Mouse (Mus musculus) yolk sac, embryonic 10.5 days (tissue): ENCODE results near the gene Wfdc10.
"Not testable (repeated sequence)": the region's sequence is repeated elsewhere in the genome, so short reads cannot be mapped to it uniquely, and the experiment has no call there.

Experiments
- DNase-seq: peaks from one replicate; pipeline ENCODE4 v3.0.0-alpha.2; 2017; ENCODE audit warnings: low spot score

The Wfdc10 gene

DNA sequence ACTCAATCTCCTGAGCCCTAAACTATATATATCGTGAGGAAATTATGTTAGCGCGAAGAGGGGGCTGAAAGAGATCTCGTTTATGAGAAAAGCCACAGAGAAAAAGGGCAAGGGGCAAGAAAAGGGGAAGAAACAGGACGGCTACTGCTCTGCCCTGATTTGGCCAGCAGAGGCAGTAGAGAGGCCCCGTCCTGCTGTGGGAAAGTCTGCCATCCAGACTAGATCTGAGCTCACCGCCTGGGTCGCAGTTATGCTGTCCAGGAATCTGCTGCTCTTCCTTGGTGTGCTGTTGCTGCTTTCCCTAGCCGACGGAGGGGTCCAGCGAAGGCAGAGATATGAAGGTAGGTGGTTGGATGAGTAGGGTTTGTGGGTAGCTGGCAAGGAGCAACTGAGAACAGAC is at the start of gene Wfdc10:
Wfdc10 (plus strand) TSS at position 189 of the 400 bp plus-strand sequence.
- DNase-seq = peak; percentile 29

DNA sequence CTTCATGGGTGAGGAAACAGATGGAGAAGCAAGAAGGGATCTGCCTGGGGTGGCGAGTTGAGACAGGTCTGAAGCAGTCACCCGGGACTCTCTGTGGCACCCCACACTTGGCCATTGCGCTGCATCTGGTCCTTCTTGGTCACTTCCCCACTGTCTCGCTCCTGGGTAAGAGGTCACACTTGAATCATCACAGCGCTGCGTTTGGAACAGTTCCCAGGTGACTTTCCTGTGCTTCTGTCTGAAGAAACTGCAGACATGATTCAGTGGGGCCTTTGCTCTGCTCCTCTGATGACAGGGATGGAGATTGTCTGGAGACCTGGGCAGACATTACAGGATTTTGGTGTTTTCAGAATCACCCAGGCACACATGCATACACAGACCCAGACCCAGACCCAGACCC is 47.1 kb upstream of the Wfdc10 start:
- DNase-seq = no peak

DNA sequence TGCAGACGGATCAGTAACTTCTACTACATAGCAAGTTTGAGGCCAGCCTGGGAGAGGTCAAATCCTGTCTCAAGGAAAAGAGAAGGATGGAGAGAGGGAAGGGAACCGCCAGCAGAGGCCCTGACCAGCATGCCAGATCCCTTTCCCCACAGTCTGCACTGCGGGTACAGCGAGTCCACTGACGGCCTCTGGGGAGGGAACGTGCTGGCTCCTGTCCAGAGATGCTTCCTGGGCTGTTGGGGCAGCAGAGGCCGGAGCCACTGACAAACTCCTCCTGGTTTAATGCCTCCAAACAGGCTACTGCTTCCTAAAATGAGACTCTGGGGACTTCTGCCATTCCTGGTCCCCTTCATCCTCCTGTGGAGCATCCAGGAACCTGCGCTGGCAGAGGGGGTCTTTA is 42.4 kb upstream of the Wfdc10 start, which contains the start of the genes Wfdc6b and Wfdc8:
Wfdc6b (plus strand) TSS at position 52 of the 400 bp plus-strand sequence.
Wfdc8 (minus strand) TSS at position 156 of the 400 bp plus-strand sequence.
- DNase-seq = not testable (repeated sequence)

DNA sequence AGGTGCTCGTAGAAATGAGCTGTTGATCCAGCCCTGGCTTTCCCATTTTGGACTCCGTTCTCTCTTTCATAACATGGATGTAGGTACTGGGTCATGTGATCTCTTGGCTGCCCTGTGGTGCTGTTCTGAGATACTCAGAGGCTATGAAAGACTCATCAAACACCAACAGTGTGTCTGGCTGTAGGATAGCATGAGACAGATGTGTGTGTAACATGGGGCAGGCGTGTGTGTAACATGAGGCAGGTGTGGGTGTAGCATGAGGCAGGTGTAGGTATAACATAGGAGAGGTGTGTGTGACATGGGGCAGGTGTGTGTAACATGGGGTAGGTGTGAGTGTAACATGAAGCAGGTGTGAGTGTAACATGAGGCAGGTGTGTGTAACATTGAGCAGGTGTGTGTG is 40.5 kb upstream of the Wfdc10 start:
- no peak for DNase-seq

DNA sequence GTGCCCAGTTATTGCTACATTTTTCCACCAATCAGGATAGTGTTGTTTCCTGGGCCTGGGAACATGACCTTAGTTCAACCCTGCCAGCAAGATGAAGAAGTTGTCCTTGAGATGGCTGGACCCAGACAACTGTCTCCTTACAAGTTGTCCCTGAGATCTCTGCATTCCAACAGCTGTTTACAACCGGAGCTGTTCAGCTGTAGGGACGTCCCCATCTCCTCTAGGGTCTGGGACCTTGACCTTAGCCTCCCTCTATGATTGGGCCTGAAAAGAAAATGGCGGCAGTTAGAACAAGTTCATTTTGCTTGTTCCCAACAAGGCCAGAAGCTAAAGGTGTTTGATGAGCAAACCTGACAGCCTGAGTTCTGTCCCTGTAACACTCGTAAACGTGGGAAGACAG is 36.8 kb upstream of the Wfdc10 start:
- no peak for DNase-seq

DNA sequence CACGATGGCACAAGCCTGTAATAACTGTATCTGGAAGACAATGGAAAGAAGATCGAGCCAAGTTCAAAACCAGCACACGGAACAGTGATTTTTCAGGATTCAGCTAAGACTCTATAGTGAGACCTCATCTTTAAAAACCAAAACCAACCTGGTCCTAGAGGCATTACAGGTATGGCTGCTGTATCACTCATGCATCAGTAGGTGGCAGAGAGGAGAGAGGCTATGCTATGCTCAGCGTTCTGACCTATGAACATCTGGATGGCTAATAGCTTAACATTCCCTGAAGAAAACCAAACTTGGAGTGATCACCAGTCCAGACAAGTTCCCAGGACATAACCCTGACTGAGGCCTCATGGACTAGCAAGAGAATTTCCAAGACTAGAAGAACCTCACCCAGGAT is 34.1 kb upstream of the Wfdc10 start:
- DNase-seq = no peak

DNA sequence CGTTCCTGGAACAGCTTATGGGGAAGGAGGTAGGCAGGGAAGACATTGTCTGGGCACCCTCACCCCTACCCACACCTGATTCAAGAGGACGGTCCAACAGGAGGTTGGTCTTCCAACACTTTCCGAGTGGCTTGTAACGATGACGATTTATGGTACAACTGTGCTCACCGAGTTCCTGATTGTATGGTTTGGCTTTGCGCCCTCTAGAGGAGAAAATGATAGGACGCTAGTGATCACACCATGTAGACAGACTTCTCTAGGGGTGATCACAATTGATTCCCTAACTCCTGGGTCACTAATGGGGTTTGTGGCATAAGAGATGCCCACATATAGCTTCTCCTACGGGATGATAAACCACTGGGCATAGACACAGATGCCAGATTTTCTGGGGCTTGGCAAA is 20.6 kb upstream of the Wfdc10 start:
- no peak for DNase-seq

DNA sequence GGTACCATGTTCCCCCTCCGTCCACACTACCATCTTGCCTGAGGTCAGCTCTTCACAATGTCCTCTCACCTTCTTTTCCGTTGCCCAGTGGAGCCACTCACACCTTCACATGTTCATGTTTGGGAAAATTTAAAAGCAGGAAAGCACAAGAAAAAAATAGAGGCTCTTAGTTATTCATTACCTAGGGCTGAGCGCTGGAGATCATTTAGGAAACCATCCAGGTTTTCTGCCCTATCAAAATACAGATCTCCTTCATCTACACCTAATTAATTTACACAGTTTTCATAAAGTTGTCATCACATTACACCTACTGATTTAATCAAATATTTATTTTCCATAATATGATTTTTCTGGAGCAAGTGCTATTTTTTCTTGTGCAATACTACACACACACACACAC is 17.1 kb upstream of the Wfdc10 start, which contains the start of gene Wfdc16:
Wfdc16 (minus strand) TSS at position 101 of the 400 bp plus-strand sequence.
- no peak for DNase-seq

DNA sequence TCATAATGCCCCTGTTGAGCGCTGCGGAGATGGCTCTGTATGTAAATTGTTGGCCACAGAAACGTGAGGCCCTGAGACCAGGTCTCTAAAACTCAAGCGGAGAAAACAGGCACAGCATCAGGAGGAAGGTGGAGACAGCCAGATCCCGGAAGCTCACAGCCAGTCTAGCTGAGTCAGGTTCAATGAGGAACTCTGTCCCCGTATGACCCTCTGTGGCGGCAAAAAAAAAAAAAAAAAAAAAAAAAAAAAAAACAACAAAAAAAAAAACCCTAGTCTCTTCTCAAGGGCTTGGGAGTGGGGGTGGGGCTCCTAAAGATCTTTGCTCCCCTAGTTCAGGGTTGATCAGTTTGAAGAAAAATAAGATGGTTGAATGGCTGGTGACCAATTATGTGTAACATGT is 14.7 kb upstream of the Wfdc10 start:
- DNase-seq = no peak

DNA sequence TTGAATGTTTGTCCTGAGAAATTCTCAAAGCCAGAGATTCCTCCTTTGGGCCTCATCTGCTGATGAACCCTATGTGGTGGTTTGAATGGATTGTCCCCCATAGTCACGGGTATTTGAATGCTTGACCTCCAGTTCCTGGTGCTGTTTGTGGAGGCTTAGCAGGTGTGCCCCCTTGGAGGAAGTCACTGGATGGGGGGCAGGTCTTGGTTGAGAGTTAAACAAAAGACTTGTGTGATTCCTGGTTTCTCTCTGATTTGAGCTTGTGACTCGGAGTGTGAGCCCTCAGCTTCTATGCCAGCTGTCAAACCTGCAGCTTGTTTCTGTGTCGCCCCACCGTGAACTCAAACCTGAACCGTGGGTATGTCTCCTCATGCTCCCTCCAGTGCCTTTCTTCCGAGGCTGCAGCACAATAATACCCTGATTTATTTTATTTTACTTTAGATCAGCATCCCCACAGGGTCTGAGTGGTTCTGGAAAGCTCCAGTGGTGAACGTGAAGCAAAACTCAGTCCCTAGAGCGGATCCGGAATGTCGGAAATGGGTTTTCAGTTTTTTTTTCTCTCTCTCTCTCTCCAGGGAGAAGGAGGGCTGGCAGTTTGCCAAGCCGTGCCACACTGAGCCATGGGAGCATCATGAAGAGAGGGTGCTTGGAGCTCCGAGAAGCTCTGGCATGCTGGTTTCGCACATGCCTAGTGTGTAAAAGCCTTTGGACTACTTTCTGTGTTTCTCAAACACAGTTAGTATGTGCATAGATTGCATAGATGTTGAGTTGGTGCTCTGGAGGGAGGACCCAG is 13.8 kb upstream of the Wfdc10 start:
- DNase-seq = no peak

DNA sequence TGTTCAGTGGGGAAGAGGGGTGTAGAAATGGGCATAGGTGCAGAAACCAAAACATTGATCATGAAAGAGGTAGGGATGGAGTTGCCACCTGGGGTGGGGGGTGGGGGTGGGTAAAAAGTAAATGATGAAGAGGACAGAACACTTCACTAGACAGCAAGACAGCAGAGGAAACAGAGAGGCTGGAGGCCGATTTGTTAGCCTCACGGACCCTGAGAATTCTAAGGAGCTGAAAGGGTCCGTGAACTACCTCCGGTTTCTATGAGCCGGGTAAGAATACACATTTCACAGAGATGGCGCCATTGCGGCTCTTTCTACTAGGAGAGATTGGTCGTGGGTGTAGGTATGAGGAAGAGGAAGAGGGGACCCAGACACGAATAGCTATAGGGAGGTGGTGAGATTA is 637 bp downstream of the Wfdc10 start, which contains the start of gene Wfdc9:
Wfdc9 (minus strand) TSS at position 101 of the 400 bp plus-strand sequence.
- DNase-seq = no peak

DNA sequence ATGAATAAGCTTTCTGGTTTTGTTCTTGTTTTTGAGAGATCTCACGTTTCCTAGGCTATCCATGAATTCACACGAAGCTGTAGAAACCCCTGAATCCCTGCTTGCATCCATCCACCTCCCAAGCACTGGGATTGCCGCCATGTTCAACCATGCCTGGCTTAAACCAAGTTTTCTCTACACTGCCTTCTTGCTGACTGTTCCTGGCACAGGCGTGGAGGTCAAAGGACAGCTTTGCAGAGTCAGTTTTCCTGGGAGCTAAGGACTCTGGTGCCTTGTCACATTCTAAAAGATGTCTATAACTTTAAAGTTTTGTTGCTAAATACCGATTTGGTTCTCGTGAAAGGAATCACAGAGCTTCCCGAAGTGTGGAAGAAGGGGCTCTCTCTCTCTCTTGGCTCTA is 9.0 kb downstream of the Wfdc10 start:
- no peak for DNase-seq

DNA sequence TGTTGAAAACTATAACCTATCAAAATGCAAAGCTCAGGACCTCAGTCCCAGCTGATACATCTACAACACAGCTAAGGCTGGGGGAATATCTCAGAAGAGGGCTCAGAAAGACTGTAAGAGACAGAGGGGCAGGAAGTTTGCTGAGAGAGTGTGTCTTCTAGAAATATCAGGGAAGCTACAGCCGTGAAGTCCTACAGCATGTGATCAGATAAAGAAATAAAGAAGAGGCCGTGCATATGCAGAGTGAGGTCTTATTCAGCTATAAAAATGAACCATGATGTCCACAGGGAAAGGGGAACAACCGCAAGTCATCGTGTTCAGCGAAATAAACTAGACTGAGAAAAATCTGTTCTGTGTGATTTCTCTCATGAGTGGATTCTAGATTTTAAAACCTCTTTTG is 14.4 kb downstream of the Wfdc10 start:
- DNase-seq = no peak

DNA sequence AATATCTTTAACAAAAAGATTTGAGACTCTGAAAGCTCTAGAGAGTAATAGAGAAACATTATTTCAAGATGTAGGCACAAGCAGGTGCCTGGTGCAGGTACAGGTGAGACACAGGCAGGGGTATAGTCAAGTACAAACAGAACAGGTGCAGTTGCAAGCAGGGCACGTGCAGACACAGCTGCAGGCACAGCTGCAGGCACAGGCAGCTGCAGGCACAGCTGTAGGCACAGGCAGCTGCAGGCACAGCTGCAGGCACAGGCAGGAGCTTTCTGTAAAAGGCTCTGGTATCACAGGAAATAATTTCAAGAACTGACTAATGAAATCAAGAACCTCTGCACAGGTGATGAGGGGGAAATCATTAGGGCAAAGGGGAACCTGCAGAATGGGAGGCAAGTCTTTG is 15.1 kb downstream of the Wfdc10 start:
- DNase-seq = no peak

DNA sequence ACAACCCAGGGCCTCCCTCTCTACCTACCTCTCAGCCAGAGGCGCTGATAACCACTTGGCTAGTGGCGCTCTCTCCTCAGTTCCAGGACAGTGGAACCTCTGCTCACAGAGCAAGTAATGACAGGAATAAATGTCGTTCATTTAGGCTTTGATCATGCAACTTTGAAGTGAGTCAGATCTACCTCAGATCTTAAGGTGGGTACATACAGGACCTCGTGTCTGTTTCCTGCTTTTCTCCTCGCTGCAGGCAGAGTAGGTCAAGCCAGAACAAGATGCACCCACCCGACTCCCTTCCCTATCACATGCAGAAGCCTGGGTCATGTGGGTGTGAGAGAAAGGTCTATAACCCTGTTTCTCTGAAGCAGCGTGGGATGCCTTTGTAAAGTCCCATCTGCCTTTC is 18.1 kb downstream of the Wfdc10 start, which contains the start of gene Wfdc11:
Wfdc11 (minus strand) TSS at position 101 of the 400 bp plus-strand sequence.
- no peak for DNase-seq

DNA sequence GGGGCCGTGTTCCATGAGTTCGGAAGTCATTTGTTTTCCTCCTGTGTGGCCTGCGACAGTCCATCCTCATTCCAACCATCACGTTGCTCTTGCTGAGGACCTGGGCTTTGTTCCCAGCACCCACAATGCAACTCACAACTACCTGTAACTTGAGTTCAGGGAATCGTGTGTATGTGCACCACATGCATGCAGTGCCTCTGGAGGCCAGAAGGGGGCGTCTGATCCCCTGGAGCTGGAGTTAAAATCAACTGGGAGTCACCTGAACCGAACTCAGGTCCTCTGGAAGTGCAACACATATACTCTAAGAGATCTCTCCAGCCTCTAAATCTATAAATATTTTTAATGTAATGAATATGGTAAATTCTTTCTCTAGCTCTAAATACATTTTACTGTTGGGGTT is 20.3 kb downstream of the Wfdc10 start:
- no peak for DNase-seq

DNA sequence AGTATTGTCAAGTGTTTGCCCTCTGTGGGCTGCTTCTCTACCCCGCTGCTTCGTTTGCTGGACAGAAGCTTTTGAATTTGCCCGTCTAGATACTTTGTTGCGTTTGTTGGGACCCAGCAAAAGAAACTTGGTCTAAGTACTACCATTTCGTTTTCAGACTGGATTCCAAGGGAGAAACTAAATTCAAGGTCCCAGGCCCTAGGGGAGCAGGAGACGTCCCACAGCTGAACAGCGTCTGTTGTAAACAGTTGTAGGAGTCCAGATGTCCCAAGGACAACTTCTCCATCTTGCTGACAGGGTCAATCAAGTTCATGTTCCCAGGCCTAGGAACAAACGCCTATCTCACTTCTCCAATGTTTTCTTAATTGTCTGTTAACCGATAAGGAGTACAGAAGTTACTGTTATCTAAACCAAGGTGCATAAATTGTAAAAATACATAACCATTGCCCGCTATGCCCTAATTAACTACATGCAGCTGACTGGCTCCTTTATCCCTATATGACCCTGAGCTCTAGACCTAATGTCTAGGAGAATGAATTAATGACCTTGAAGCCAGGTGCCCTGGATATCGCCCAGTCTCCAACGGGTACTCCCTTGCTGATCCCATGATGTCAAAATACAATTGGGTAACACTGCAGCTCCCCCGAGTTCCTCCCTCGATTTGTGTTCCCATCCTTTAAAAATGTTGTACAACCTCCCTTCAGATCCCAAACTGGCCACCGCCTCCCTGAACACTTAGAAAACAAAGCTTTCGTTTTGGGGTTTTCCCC is 21.3 kb downstream of the Wfdc10 start:
- no peak for DNase-seq

DNA sequence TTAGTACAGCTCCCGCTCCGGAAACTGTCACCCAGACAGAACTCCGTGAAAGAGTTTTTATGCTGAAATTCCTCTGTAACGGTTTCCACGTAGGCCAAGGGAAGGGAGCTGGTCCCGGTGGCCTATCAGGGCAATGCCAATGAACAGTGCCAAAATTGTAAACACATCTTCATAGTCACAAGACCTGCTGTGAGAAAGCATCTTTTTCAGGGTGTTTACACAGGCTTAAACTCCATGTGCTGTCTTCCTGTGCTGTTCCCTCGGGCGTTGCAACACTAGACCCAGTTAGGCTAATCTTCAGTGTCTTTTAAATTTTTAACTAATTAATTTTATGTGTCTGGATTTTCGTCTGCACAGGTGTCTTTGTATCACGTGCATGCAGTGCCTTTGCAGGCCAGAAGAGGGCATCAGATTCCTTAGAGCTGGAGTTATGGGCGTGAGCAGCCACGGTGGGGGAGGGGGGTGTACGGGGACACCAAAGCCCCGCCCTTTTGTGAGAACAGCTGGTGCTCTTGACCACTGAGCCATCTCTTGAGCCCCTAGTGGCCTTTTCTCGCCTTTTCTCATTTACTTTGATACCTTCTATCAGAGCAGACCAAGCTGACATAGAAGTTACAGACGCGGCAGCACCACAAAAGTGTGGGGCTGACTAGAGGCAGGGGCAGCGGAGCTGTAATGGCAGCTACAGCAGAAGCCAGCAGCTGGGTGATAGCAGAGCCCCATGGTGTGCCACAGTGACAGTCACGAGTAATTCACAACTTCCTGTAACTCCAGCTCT is 23.2 kb downstream of the Wfdc10 start:
- peak; percentile 80 for DNase-seq

DNA sequence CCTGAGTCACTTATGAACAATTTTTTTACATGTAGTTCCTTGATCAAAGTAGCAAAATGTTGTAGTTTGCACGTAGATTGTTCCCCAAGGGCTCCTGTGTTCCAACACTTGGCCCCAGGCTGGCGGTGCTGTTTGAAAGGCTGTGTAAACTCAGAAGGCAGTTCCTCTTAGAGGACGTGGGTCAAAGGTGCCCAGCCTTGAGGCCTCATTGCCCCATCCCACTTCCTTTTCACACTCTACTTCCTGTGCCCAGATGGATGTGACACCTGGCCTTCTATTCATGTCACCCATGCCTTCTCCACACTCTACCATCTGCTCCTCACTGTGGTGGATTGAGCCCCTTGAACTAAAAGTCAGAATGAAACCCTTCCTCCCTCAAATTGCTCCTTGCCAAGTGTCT is 24.1 kb downstream of the Wfdc10 start:
- no peak for DNase-seq

DNA sequence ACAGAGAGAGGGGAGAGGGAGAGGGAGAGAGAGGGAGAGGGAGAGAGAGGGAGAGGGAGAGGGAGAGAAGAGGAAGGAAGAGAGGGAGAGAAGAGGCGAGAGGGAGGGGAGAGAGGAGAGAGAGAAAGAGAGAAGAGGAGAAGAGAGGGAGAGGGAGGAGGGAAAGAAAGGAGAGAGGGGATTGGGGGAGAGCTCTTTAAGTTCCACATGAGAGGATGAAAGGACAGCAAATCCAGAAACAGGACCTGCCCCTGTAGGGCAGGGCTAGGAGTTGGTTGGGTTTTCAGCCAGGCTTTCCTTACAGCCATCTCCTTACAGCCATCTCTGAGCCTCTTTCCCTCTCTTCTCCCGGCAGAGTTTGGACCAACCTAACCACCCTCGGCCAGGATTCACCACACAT is 29.0 kb downstream of the Wfdc10 start, which contains the start of gene Wfdc13:
Wfdc13 (plus strand) TSS at position 301 of the 400 bp plus-strand sequence.
- DNase-seq = no peak

DNA sequence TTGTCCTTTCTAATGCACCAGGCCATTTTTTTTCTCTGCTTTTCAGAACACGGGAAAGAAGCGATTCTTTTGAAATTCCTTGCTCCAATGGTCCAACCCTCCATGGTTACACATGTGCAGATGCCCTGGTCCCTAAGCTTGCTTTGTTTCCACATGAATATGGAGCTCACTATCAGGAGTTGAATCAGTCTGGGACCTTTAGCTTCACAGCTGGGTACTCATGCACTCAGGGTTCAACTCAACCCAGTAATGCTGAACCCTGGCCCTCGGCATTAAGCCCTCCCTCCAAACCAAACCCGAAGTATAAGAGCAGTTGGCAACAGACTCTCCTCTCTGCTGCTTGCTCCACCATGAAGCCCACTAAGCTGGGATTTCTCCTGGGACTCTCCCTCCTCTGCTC is 42.4 kb downstream of the Wfdc10 start, which contains the start of gene Spint4:
Spint4 (plus strand) TSS at position 301 of the 400 bp plus-strand sequence.
- no peak for DNase-seq

DNA sequence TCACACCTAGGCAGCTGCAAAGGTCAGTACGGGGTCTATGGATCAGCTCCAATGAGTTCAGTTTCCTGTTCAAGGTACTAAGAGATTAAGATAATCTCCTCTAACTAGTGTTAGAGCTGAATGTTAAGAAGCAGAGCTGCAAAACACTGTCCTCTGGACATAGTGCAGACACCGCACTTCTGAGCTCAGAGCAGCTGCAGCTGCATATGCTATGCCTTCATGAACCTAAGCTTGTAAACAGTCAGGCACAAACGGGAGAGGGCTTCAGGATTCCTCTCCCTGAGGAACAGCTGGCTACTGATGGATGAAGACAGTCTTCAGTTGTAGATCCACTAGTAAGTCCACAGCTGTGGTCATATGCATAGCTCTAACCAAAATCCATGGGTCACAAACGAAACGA is 45.1 kb downstream of the Wfdc10 start:
- no peak for DNase-seq
